Mouse (Mus musculus) E14TG2a.4 (cell line): ENCODE measurements at regions not wholly inside any gene's neighbourhood (a gene's known extent, or its start where the extent isn't known, plus 50 kb on each side); places are given as distances from the start of the nearest gene placed in this dataset.

Source experiments
- CTCF ChIP-seq: conservative IDR thresholded peaks from 2 replicates; pipeline ENCODE4 v1.5.1; 2014; ENCODE audit warnings: low read length
- NANOG ChIP-seq: IDR thresholded peaks from 2 replicates; pipeline ENCODE4 v1.6.1; 2014; ENCODE audit warnings: borderline replicate concordance, low read length, mixed read lengths
- POU5F1 ChIP-seq: IDR thresholded peaks from 2 replicates; pipeline ENCODE4 v1.6.1; 2014; ENCODE audit warnings: low read length, borderline replicate concordance

DNA sequence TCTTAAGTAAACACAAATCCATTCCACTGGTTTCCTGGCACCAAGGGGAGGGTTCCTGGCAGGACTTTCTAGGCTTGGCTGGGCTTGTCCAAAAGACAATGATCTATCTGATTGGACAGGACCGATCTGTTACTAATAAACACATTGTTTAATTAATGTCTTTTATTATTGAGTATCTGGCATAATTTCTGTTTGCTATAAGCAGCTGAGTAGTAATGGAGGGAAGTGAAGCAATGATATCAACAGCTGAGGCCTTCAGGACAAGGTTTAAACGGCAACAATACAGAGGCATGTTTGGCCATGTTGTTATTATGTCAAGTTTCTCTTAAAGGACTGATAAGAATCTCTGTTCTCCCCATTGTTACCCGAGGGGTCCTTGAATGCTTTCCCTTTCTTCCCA lies 93.5 kb upstream of the Fat4 start:
- TF ChIP-seq CTCF = no peak
- TF ChIP-seq POU5F1 = no peak
- no peak for TF ChIP-seq NANOG
